Mouse (Mus musculus) layer of hippocampus, postnatal 36 days (tissue): ENCODE measurements at regions not wholly inside any gene's neighbourhood (a gene's known extent, or its start where the extent isn't known, plus 50 kb on each side); places are given as distances from the start of the nearest gene placed in this dataset.

ENCODE experiments used
- DNase-seq, 2 experiments: peaks; one replicate each; pipeline ENCODE4 v3.0.0; 2022

GRCm38 (mm10) chr13:44040640-44041039 is 256.1 kb downstream of the Cd83 start:
- DNase-seq, result no peak

GRCm38 (mm10) chr13:44042730-44043493 is 258.3 kb downstream of the Cd83 start:
- no peak for DNase-seq

GRCm38 (mm10) chr13:44043494-44043885 is 258.9 kb downstream of the Cd83 start:
- peak in 1 of 2 experiments; percentile 6 for DNase-seq

GRCm38 (mm10) chr13:44044546-44045216 is 260.1 kb downstream of the Cd83 start:
- DNase-seq, result no peak

- no peak for DNase-seq
Measured at GRCm38 (mm10) chr13:44046436-44046835, 261.9 kb downstream of the Cd83 start.

- DNase-seq, result no peak
Measured at GRCm38 (mm10) chr13:44054157-44054556, 269.6 kb downstream of the Cd83 start.

GRCm38 (mm10) chr13:44055573-44056491 is 271.3 kb downstream of the Cd83 start:
- DNase-seq, result peak in 1 of 2 experiments; percentile 19

GRCm38 (mm10) chr13:44056716-44057115 is 272.1 kb downstream of the Cd83 start:
- no peak for DNase-seq

GRCm38 (mm10) chr13:44057542-44057941 is 273.0 kb downstream of the Cd83 start:
- DNase-seq, result no peak

GRCm38 (mm10) chr13:44058277-44058676 is 273.7 kb downstream of the Cd83 start:
- no peak for DNase-seq

- DNase-seq, result no peak
Measured at GRCm38 (mm10) chr13:44059436-44059835, 274.9 kb downstream of the Cd83 start.

GRCm38 (mm10) chr13:44061286-44061685 is 276.7 kb downstream of the Cd83 start:
- DNase-seq, result no peak

GRCm38 (mm10) chr13:44061721-44062300 is 277.2 kb downstream of the Cd83 start:
- DNase-seq, result no peak

GRCm38 (mm10) chr13:44063317-44063716 is 278.7 kb downstream of the Cd83 start:
- DNase-seq, result no peak

GRCm38 (mm10) chr13:44064026-44064425 is 279.5 kb downstream of the Cd83 start:
- DNase-seq, result no peak

- DNase-seq, result no peak
Measured at GRCm38 (mm10) chr13:44065741-44066185, 281.2 kb downstream of the Cd83 start.

GRCm38 (mm10) chr13:44067244-44067643 is 282.7 kb downstream of the Cd83 start:
- no peak for DNase-seq

- no peak for DNase-seq
Measured at GRCm38 (mm10) chr13:44068951-44069350, 284.4 kb downstream of the Cd83 start.

- DNase-seq, result peak; percentile 61 to 69
Measured at GRCm38 (mm10) chr13:44073122-44073521, 288.5 kb downstream of the Cd83 start.

- peak; percentile 33 to 45 for DNase-seq
Measured at GRCm38 (mm10) chr13:44074172-44074571, 289.6 kb downstream of the Cd83 start.

- DNase-seq, result no peak
Measured at GRCm38 (mm10) chr13:44077022-44077421, 292.4 kb downstream of the Cd83 start.
